Mouse (Mus musculus) hindbrain, embryonic 15.5 days (tissue): ENCODE measurements at regions not wholly inside any gene's neighbourhood (a gene's known extent, or its start where the extent isn't known, plus 50 kb on each side); places are given as distances from the start of the nearest gene placed in this dataset.

Experiments used
- ATAC-seq: fragments of 200-750 bp; cut with Nextera tagmentation; 2 replicates; pipeline ENCODE4 v1.8.0; 2017; ENCODE audit warnings: low read depth, moderate number of reproducible peaks, moderate TSS enrichment; ENCODE audit not compliant: low FRiP score
- H3K27ac ChIP-seq: fragments of 300-500 bp; sonication (generic); replicated peaks from 2 replicates; pipeline ENCODE4 v1.5.1; 2015; ENCODE audit warnings: mild to moderate bottlenecking, inconsistent platforms
- H3K27me3 ChIP-seq: fragments of 300-500 bp; sonication (generic); 2 replicates; pipeline ENCODE4 v1.6.1; 2015; ENCODE audit warnings: control low read depth, inconsistent platforms
- H3K36me3 ChIP-seq: fragments of 300-500 bp; sonication (generic); 2 replicates; pipeline ENCODE4 v1.6.1; 2015; ENCODE audit warnings: control low read depth, inconsistent platforms
- H3K4me1 ChIP-seq: fragments of 300-500 bp; sonication (generic); replicated peaks from 2 replicates; pipeline ENCODE4 v1.6.1; 2015; ENCODE audit warnings: control low read depth, inconsistent platforms
- H3K4me2 ChIP-seq: fragments of 300-500 bp; sonication (generic); 2 replicates; pipeline ENCODE4 v1.6.1; 2015; ENCODE audit warnings: moderate library complexity, mild to moderate bottlenecking, inconsistent platforms
- H3K4me3 ChIP-seq: fragments of 300-500 bp; sonication (generic); 2 replicates; pipeline ENCODE4 v1.5.1; 2015; ENCODE audit warnings: mild to moderate bottlenecking, inconsistent platforms
- H3K9ac ChIP-seq: fragments of 300-500 bp; sonication (generic); 2 replicates; pipeline ENCODE4 v1.6.1; 2015; ENCODE audit warnings: inconsistent platforms
- H3K9me3 ChIP-seq: fragments of 300-500 bp; sonication (generic); 2 replicates; pipeline ENCODE4 v1.6.1; 2016; ENCODE audit warnings: control low read depth, inconsistent platforms
- WGBS: fragments of 180-500 bp; shearing (Covaris S2); methylation state at CpG from one replicate; pipeline ENCODE4 v1.1.7; 2015; 5-methylcytosine and 5-hydroxymethylcytosine counted together

GRCm38 (mm10) chr10:3663296-3663695 is 76.9 kb upstream of the Plekhg1 start:
- Histone ChIP-seq H3K36me3 (no peaks in the 10 kb centered on the region), H3K4me1 (no peaks in the 10 kb centered on the region), H3K27me3 (no peaks in the 10 kb centered on the region), H3K9me3 (no peaks in the 10 kb centered on the region), H3K9ac (no peak overlapping the region), H3K4me2 (no peak overlapping the region), H3K27ac (no peak overlapping the region), H3K4me3 (no peak overlapping the region)
- ATAC-seq, result no peak

GRCm38 (mm10) chr10:3684481-3684880 is 55.7 kb upstream of the Plekhg1 start:
- no peak overlapping the region for H3K27ac ChIP-seq
- 78% methylated on average over 2 of the region's 2 CpGs for WGBS
- ATAC-seq, result no peak
- H3K9ac ChIP-seq, result no peak overlapping the region
- H3K4me2 ChIP-seq, result no peak overlapping the region
- no peaks in the 10 kb centered on the region for H3K4me1 ChIP-seq
- H3K9me3 ChIP-seq, result no peaks in the 10 kb centered on the region
- no peak overlapping the region for H3K4me3 ChIP-seq
- no peaks in the 10 kb centered on the region for H3K27me3 ChIP-seq
- H3K36me3 ChIP-seq, result no peaks in the 10 kb centered on the region
